Mouse (Mus musculus): ENCODE data around the gene Scn4a. TPM values are rescaled to one million over a fixed set of nuclear protein-coding genes. Genes with fewer than 3 reads are reported as not detected.

The Scn4a gene
- polyA plus RNA-seq, 1 experiment: 0.16 TPM

- TF ChIP-seq POLR2A (IDR thresholded peaks at IDR 0.05; ENCODE audit: borderline replicate concordance, insufficient read depth, low read length): no peak
- no peak for TF ChIP-seq CTCF (IDR thresholded peaks at IDR 0.05; ENCODE audit: borderline replicate concordance, insufficient read depth, low read depth, low read length)
- Histone ChIP-seq H3K27ac (ENCODE audit: insufficient read depth, low read length) (no peak overlapping the region), H3K4me1 (ENCODE audit: control insufficient read depth, insufficient read depth, low read length) (no peaks in the 10 kb centered on the region), H3K27me3 (ENCODE audit: control insufficient read depth, insufficient read depth, low read length) (no peaks in the 10 kb centered on the region), H3K4me3 (replicated peaks; ENCODE audit: insufficient read depth, low read depth, low read length) (no peak overlapping the region)
- 72% methylated on average over 5 of the region's 5 CpGs for WGBS
- no peak for DNase-seq
Observed at GRCm38 (mm10) chr11:106310123-106310522, 43.0 kb downstream of the Scn4a start.

DNA sequence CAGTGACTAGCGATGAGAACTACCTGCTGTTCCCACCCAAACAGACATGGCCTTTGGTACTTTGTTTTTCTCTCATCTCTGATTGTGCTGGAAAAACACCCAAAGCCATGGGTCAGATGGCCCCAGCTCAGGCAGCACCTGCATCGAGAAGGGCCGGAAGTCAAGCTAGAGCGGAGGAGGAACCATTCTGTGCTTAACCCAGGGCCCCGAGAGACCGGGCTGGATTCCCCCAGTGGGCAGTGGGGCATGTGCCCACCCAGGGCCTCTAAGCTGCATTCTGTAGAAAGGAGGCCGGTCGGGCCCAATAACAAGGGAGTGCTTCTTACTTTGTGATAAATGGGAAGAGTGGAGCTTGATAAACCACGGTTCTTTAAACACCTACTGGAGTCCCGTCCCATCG is 44.9 kb downstream of the Scn4a start:
- Histone ChIP-seq H3K4me1 (ENCODE audit: control insufficient read depth, insufficient read depth, low read length) (no peaks in the 10 kb centered on the region), H3K27ac (ENCODE audit: insufficient read depth, low read length) (no peak overlapping the region), H3K4me3 (replicated peaks; ENCODE audit: insufficient read depth, low read depth, low read length) (no peak overlapping the region), H3K27me3 (ENCODE audit: control insufficient read depth, insufficient read depth, low read length) (no peaks in the 10 kb centered on the region)
- 83% methylated on average over 11 of the region's 11 CpGs for WGBS
- TF ChIP-seq CTCF (IDR thresholded peaks at IDR 0.05; ENCODE audit: borderline replicate concordance, insufficient read depth, low read depth, low read length): no peak
- no peak for DNase-seq

GRCm38 (mm10) chr11:106307432-106307831 is 45.7 kb downstream of the Scn4a start:
- DNase-seq: no peak
- no peak overlapping the region for H3K4me3 ChIP-seq (replicated peaks; ENCODE audit: insufficient read depth, low read depth, low read length)
- H3K27me3 ChIP-seq (ENCODE audit: control insufficient read depth, insufficient read depth, low read length): no peaks in the 10 kb centered on the region
- no peaks in the 10 kb centered on the region for H3K4me1 ChIP-seq (ENCODE audit: control insufficient read depth, insufficient read depth, low read length)
- 57% methylated on average over 5 of the region's 5 CpGs for WGBS
- no peak for TF ChIP-seq POLR2A (IDR thresholded peaks at IDR 0.05; ENCODE audit: borderline replicate concordance, insufficient read depth, low read length)
- no peak for TF ChIP-seq CTCF (IDR thresholded peaks at IDR 0.05; ENCODE audit: borderline replicate concordance, insufficient read depth, low read depth, low read length)
- H3K27ac ChIP-seq (ENCODE audit: insufficient read depth, low read length): no peak overlapping the region

DNA sequence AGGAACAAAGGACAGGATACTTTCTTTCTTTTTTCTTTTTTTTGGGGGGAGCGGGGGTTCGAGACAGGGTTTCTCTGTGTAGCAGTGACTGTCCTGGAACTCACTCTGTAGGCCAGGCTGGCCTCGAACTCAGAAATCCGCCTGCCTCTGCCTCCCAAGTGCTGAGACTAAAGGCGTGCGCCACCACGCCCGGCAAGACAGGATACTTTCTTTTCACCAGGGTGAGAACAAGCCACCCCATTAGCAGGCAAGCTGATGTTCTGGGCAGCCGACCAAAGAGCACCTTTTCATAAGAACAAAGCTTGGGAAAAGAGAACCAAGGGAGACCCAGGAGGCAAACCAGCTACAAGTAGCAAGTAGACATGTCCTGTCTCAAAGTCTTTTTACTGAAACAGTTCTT is 46.3 kb downstream of the Scn4a start:
- Histone ChIP-seq H3K4me1 (ENCODE audit: control insufficient read depth, insufficient read depth, low read length) (no peaks in the 10 kb centered on the region), H3K4me3 (replicated peaks; ENCODE audit: insufficient read depth, low read depth, low read length) (no peak overlapping the region), H3K27me3 (ENCODE audit: control insufficient read depth, insufficient read depth, low read length) (no peaks in the 10 kb centered on the region), H3K27ac (ENCODE audit: insufficient read depth, low read length) (no peak overlapping the region)
- no peak for DNase-seq
- no peak for TF ChIP-seq CTCF (IDR thresholded peaks at IDR 0.05; ENCODE audit: borderline replicate concordance, insufficient read depth, low read depth, low read length)
- TF ChIP-seq POLR2A (IDR thresholded peaks at IDR 0.05; ENCODE audit: borderline replicate concordance, insufficient read depth, low read length): no peak
- 82% methylated on average over 9 of the region's 9 CpGs for WGBS

DNA sequence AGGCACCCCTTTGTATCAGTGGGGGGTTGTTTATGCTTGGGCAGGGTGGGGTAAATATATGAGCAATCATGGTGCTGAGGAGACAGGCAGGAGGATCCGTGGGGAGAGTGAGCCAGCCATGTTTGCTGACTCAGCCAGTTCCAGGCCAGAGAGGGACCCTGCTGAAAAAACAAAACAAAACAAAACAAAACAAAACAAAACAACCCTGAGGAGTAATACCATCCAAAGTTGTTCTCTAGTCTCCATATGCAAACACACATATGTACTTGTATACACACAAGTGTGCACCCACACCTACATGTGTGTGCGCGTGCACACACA is 47.1 kb downstream of the Scn4a start:
- TF ChIP-seq CTCF (IDR thresholded peaks at IDR 0.05; ENCODE audit: borderline replicate concordance, insufficient read depth, low read depth, low read length) (no peak), POLR2A (IDR thresholded peaks at IDR 0.05; ENCODE audit: borderline replicate concordance, insufficient read depth, low read length) (no peak)
- Histone ChIP-seq H3K4me3 (replicated peaks; ENCODE audit: insufficient read depth, low read depth, low read length) (no peak overlapping the region), H3K27me3 (ENCODE audit: control insufficient read depth, insufficient read depth, low read length) (no peaks in the 10 kb centered on the region), H3K4me1 (ENCODE audit: control insufficient read depth, insufficient read depth, low read length) (no peaks in the 10 kb centered on the region), H3K27ac (ENCODE audit: insufficient read depth, low read length) (no peak overlapping the region)
- DNase-seq: no peak
- WGBS: 87% methylated on average over 3 of the region's 3 CpGs

GRCm38 (mm10) chr11:106305348-106306064 is 47.6 kb downstream of the Scn4a start:
- no peak for DNase-seq
- H3K4me1 ChIP-seq (ENCODE audit: control insufficient read depth, insufficient read depth, low read length): no peaks in the 10 kb centered on the region
- 83% methylated on average over 10 of the region's 10 CpGs for WGBS
- no peaks in the 10 kb centered on the region for H3K27me3 ChIP-seq (ENCODE audit: control insufficient read depth, insufficient read depth, low read length)
- H3K27ac ChIP-seq (ENCODE audit: insufficient read depth, low read length): no peak overlapping the region
- TF ChIP-seq CTCF (IDR thresholded peaks at IDR 0.05; ENCODE audit: borderline replicate concordance, insufficient read depth, low read depth, low read length) (no peak), POLR2A (IDR thresholded peaks at IDR 0.05; ENCODE audit: borderline replicate concordance, insufficient read depth, low read length) (no peak)
- no peak overlapping the region for H3K4me3 ChIP-seq (replicated peaks; ENCODE audit: insufficient read depth, low read depth, low read length)

GRCm38 (mm10) chr11:106302634-106303033 is 50.5 kb downstream of the Scn4a start:
- peak; percentile 56 to 68 for DNase-seq
- Histone ChIP-seq H3K4me1 (ENCODE audit: control insufficient read depth, insufficient read depth, low read length) (no peaks in the 10 kb centered on the region), H3K27me3 (ENCODE audit: control insufficient read depth, insufficient read depth, low read length) (no peaks in the 10 kb centered on the region), H3K4me3 (replicated peaks; ENCODE audit: insufficient read depth, low read depth, low read length) (no peak overlapping the region), H3K27ac (ENCODE audit: insufficient read depth, low read length) (no peak overlapping the region)
- 19% methylated on average over 2 of the region's 2 CpGs for WGBS
- TF ChIP-seq POLR2A (IDR thresholded peaks at IDR 0.05; ENCODE audit: borderline replicate concordance, insufficient read depth, low read length): no peak
- peak; percentile 94 for TF ChIP-seq CTCF (IDR thresholded peaks at IDR 0.05; ENCODE audit: borderline replicate concordance, insufficient read depth, low read depth, low read length)

- Histone ChIP-seq H3K27me3 (ENCODE audit: control insufficient read depth, insufficient read depth, low read length) (no peaks in the 10 kb centered on the region), H3K4me3 (replicated peaks; ENCODE audit: insufficient read depth, low read depth, low read length) (no peak within 1 kb of the TSS), H3K27ac (ENCODE audit: insufficient read depth, low read length) (no peak within 1 kb of the TSS), H3K4me1 (ENCODE audit: control insufficient read depth, insufficient read depth, low read length) (no peaks in the 10 kb centered on the region)
- 79% methylated on average over 9 of the region's 9 CpGs for WGBS
- DNase-seq: no peak
- no peak for TF ChIP-seq CTCF (IDR thresholded peaks at IDR 0.05; ENCODE audit: borderline replicate concordance, insufficient read depth, low read depth, low read length)
- TF ChIP-seq POLR2A (IDR thresholded peaks at IDR 0.05; ENCODE audit: borderline replicate concordance, insufficient read depth, low read length): no peak
Observed at GRCm38 (mm10) chr11:106301765-106302164, 51.3 kb downstream of the Scn4a start, which contains the start of gene Gh. TSS of gene Gh (minus strand) at chr11:106301865.

Data from cerebellum, adult 2 months (tissue).